Mouse (Mus musculus) thymus, adult 2 months (tissue): Measurements from ENCODE around the gene Slc25a36.

ENCODE experiments used
- CTCF ChIP-seq: fragments of 200-500 bp; IDR thresholded peaks from 2 replicates; pipeline ENCODE4 v1.5.1; 2012; ENCODE audit warnings: mild to moderate bottlenecking, control low read depth, low read length, moderate library complexity, borderline replicate concordance; ENCODE audit not compliant: control insufficient read depth, poor library complexity, insufficient read depth; ENCODE audit errors: extremely low read depth
- POLR2A ChIP-seq: fragments of 200-500 bp; IDR thresholded peaks from 2 replicates; pipeline ENCODE4 v1.6.1; 2012; ENCODE audit warnings: mild to moderate bottlenecking, low read length, control low read depth, moderate library complexity; ENCODE audit not compliant: control insufficient read depth, poor library complexity, insufficient read depth; ENCODE audit errors: extremely low read depth

GRCm38 (mm10) chr9:97158412-97158811 is 47.5 kb upstream of the Slc25a36 start:
- no peak for TF ChIP-seq POLR2A
- no peak for TF ChIP-seq CTCF
